21 mouse cellular contexts compared by ENCODE assay signal in genomic region chr12:48634671-48635241, GRCm38 (mm10).
DNase-seq lines count a peak whose midpoint lies in the region; ATAC-seq and TF ChIP-seq lines count a peak whose summit lies in the region.
"Had no signal": no experiment of that assay in that cellular context is flagged by ENCODE, and none has a peak within 500 bp of the region (broad histone marks: within the 10 kb centered on the region; RNA-seq: fewer than 3 reads in every experiment).

No protein-coding gene starts in this region.

- WGBS in forebrain, embryonic 12.5 days = 66% methylated on average over 6 of the region's 6 CpGs
- 66% methylated on average over 6 of the region's 6 CpGs for WGBS in forebrain, embryonic 15.5 days
- 60% methylated on average over 6 of the region's 6 CpGs for WGBS in forebrain, postnatal 0 days
- 54% methylated on average over 6 of the region's 6 CpGs for WGBS in midbrain, embryonic 12.5 days
- 41% methylated on average over 6 of the region's 6 CpGs for WGBS in neural tube, embryonic 13.5 days

- no peak for TF ChIP-seq CTCF in forebrain, postnatal 0 days (IDR thresholded peaks at IDR 0.05; ENCODE audit: low read depth)

- H3K4me1 ChIP-seq in forebrain, embryonic 12.5 days = no peaks in the 10 kb centered on the region
- no peaks in the 10 kb centered on the region for H3K4me1 ChIP-seq in forebrain, embryonic 15.5 days
- no peaks in the 10 kb centered on the region for H3K4me1 ChIP-seq in forebrain, postnatal 0 days (ENCODE audit: insufficient read depth)
- H3K4me1 ChIP-seq in midbrain, embryonic 12.5 days = no peaks in the 10 kb centered on the region
- peaks cover 23% of the 10 kb centered on the region for H3K4me1 ChIP-seq in neural tube, embryonic 13.5 days (replicated peaks)
- H3K4me1 ChIP-seq: embryonic facial prominence, embryonic 12.5 days; kidney, embryonic 15.5 days; limb, embryonic 12.5 days; liver, embryonic 13.5 days had no signal

- H3K27ac ChIP-seq in forebrain, embryonic 12.5 days = 0 out of 2 replicates have a peak overlapping the region, but pooled peaks have one; percentile 31
- H3K27ac ChIP-seq in forebrain, embryonic 15.5 days (replicated peaks) = no peak overlapping the region
- no peak overlapping the region for H3K27ac ChIP-seq in forebrain, postnatal 0 days (ENCODE audit: low read depth, low read length)
- peak overlapping the region; percentile 63 for H3K27ac ChIP-seq in midbrain, embryonic 12.5 days (replicated peaks)
- peak overlapping the region; percentile 77 for H3K27ac ChIP-seq in neural tube, embryonic 13.5 days (replicated peaks)
- H3K27ac ChIP-seq: embryonic facial prominence, embryonic 12.5 days; kidney, embryonic 15.5 days; limb, embryonic 12.5 days; liver, embryonic 13.5 days; macrophage had no signal

- peak; percentile 11 for DNase-seq in forebrain, postnatal 0 days
- DNase-seq in urinary bladder, postnatal 10 days (ENCODE audit: low spot score) = no peak
- DNase-seq in urinary bladder, postnatal 14 days (ENCODE audit: low spot score) = no peak
- no peak for DNase-seq in lung, postnatal 4 days
- DNase-seq: adrenal gland, adult 8-10 months; cerebellum, adult 9-11 months; gastrocnemius, postnatal 25 days; liver, embryonic 13.5 days; lung, embryonic 14.5 days; right cerebral cortex, postnatal 25 days; thymus, adult 2 months had no signal

- H3K27me3 ChIP-seq in forebrain, embryonic 12.5 days = no peaks in the 10 kb centered on the region
- no peaks in the 10 kb centered on the region for H3K27me3 ChIP-seq in forebrain, embryonic 15.5 days
- no peaks in the 10 kb centered on the region for H3K27me3 ChIP-seq in forebrain, postnatal 0 days (ENCODE audit: insufficient read depth, low read length)
- no peaks in the 10 kb centered on the region for H3K27me3 ChIP-seq in midbrain, embryonic 12.5 days
- no peaks in the 10 kb centered on the region for H3K27me3 ChIP-seq in neural tube, embryonic 13.5 days
- H3K27me3 ChIP-seq: embryonic facial prominence, embryonic 12.5 days; kidney, embryonic 15.5 days; limb, embryonic 12.5 days; liver, embryonic 13.5 days had no signal

- H3K9me3 ChIP-seq in forebrain, embryonic 12.5 days = no peaks in the 10 kb centered on the region
- no peaks in the 10 kb centered on the region for H3K9me3 ChIP-seq in forebrain, embryonic 15.5 days
- no peaks in the 10 kb centered on the region for H3K9me3 ChIP-seq in forebrain, postnatal 0 days (ENCODE audit: low read length)
- no peaks in the 10 kb centered on the region for H3K9me3 ChIP-seq in midbrain, embryonic 12.5 days
- no peaks in the 10 kb centered on the region for H3K9me3 ChIP-seq in neural tube, embryonic 13.5 days
- H3K9me3 ChIP-seq: embryonic facial prominence, embryonic 12.5 days; kidney, embryonic 15.5 days; limb, embryonic 12.5 days; liver, embryonic 13.5 days had no signal

- no peaks in the 10 kb centered on the region for H3K36me3 ChIP-seq in forebrain, embryonic 12.5 days (replicated peaks)
- no peaks in the 10 kb centered on the region for H3K36me3 ChIP-seq in forebrain, embryonic 15.5 days
- H3K36me3 ChIP-seq in forebrain, postnatal 0 days (ENCODE audit: insufficient read depth) = no peaks in the 10 kb centered on the region
- H3K36me3 ChIP-seq in midbrain, embryonic 12.5 days = no peaks in the 10 kb centered on the region
- no peaks in the 10 kb centered on the region for H3K36me3 ChIP-seq in neural tube, embryonic 13.5 days
- H3K36me3 ChIP-seq: embryonic facial prominence, embryonic 12.5 days; kidney, embryonic 15.5 days; limb, embryonic 12.5 days; liver, embryonic 13.5 days had no signal

- ATAC-seq in forebrain, embryonic 12.5 days (ENCODE audit: low FRiP score) = peak; percentile 70
- no peak for ATAC-seq in forebrain, embryonic 15.5 days (replicated peaks)
- ATAC-seq in forebrain, postnatal 0 days = peak; percentile 65; the same call in 1 of the 2 replicates
- peak; percentile 42 for ATAC-seq in midbrain, embryonic 12.5 days (ENCODE audit: low FRiP score, low read depth)
- 0 out of 2 replicates have a peak, but pooled peaks have one; percentile 53 for ATAC-seq in neural tube, embryonic 13.5 days (ENCODE audit: low read depth)
- ATAC-seq: intestine, postnatal 0 days had no signal

- H3K4me3 ChIP-seq in forebrain, embryonic 12.5 days (replicated peaks) = no peak overlapping the region
- H3K4me3 ChIP-seq in forebrain, embryonic 15.5 days = no peak overlapping the region
- H3K4me3 ChIP-seq in forebrain, postnatal 0 days (ENCODE audit: low read depth, low read length) = no peak overlapping the region
- H3K4me3 ChIP-seq in midbrain, embryonic 12.5 days = no peak overlapping the region
- no peak overlapping the region for H3K4me3 ChIP-seq in neural tube, embryonic 13.5 days
- H3K4me3 ChIP-seq: embryonic facial prominence, embryonic 12.5 days; erythroblast, embryonic 14.5 days; kidney, embryonic 15.5 days; limb, embryonic 12.5 days; liver, embryonic 13.5 days had no signal

- no peak overlapping the region for H3K4me2 ChIP-seq in forebrain, embryonic 12.5 days
- H3K4me2 ChIP-seq in forebrain, embryonic 15.5 days (replicated peaks) = no peak overlapping the region
- H3K4me2 ChIP-seq in forebrain, postnatal 0 days (ENCODE audit: low read depth) = no peak overlapping the region
- H3K4me2 ChIP-seq in midbrain, embryonic 12.5 days (replicated peaks) = no peak overlapping the region
- no peak overlapping the region for H3K4me2 ChIP-seq in neural tube, embryonic 13.5 days
- H3K4me2 ChIP-seq: embryonic facial prominence, embryonic 12.5 days; kidney, embryonic 15.5 days; limb, embryonic 12.5 days; liver, embryonic 13.5 days; lung, embryonic 14.5 days had no signal

- no peak overlapping the region for H3K9ac ChIP-seq in forebrain, embryonic 12.5 days
- no peak overlapping the region for H3K9ac ChIP-seq in forebrain, embryonic 15.5 days (replicated peaks)
- no peak overlapping the region for H3K9ac ChIP-seq in forebrain, postnatal 0 days
- H3K9ac ChIP-seq in midbrain, embryonic 12.5 days (replicated peaks) = no peak overlapping the region
- no peak overlapping the region for H3K9ac ChIP-seq in neural tube, embryonic 13.5 days
- H3K9ac ChIP-seq: embryonic facial prominence, embryonic 12.5 days; kidney, embryonic 15.5 days; limb, embryonic 12.5 days; liver, embryonic 13.5 days; lung, embryonic 14.5 days had no signal

Comparison
In these comparisons a context has a peak if more than half of its experiments do, and no peak if none do; other contexts are left out.
1. H3K27ac ChIP-seq: peak in forebrain, embryonic 12.5 days (single experiment), midbrain, embryonic 12.5 days (single experiment) and neural tube, embryonic 13.5 days (single experiment); none in forebrain, embryonic 15.5 days (single experiment) and forebrain, postnatal 0 days (single experiment).